Mouse (Mus musculus) embryonic fibroblast, embryonic 13.5 days (primary cell): ENCODE measurements around the gene Pptc7. TPM values are rescaled to one million over a fixed set of nuclear protein-coding genes. Genes with fewer than 3 reads are reported as not detected.

Experiments used
- H3K27ac ChIP-seq: 2 replicates; pipeline ENCODE4 v1.5.1; 2012; ENCODE audit warnings: low read length, control low read depth, inconsistent platforms; ENCODE audit not compliant: insufficient read depth
- H3K4me1 ChIP-seq: 2 replicates; pipeline ENCODE4 v1.6.1; 2011; ENCODE audit warnings: low read length; ENCODE audit not compliant: control insufficient read depth, insufficient read depth
- H3K4me3 ChIP-seq: 2 replicates; pipeline ENCODE4 v1.5.1; 2011; ENCODE audit warnings: mild to moderate bottlenecking, control low read depth, low read length; ENCODE audit not compliant: insufficient read depth
- CTCF ChIP-seq: IDR thresholded peaks from 2 replicates; pipeline ENCODE4 v1.5.1; 2011; ENCODE audit warnings: mild to moderate bottlenecking, control low read depth, low read length, moderate library complexity, borderline replicate concordance; ENCODE audit not compliant: insufficient read depth
- POLR2A ChIP-seq: IDR thresholded peaks from 2 replicates; pipeline ENCODE4 v1.6.1; 2011; ENCODE audit warnings: low read depth, mild to moderate bottlenecking, control low read depth, low read length, moderate library complexity
- polyA plus RNA-seq: library from polyadenylated mRNA; stranded (reverse); fragments of >200 nt; gene quantifications from 2 replicates; pipeline ENCODE4 v1.2.4, GENCODE M21; 2011; ENCODE audit warnings: low read depth; ENCODE audit not compliant: missing spikeins, insufficient read length

The Pptc7 gene
- polyA plus RNA-seq, 1 experiment, result 15.6 TPM

- H3K4me1 ChIP-seq, result no peaks in the 10 kb centered on the region
- no peak for TF ChIP-seq POLR2A
- TF ChIP-seq CTCF, result no peak
- H3K27ac ChIP-seq, result no peak overlapping the region
- no peak overlapping the region for H3K4me3 ChIP-seq
Observed at GRCm38 (mm10) chr5:122345777-122346176, 61.6 kb downstream of the Pptc7 start.

GRCm38 (mm10) chr5:122353807-122354491, 69.8 kb downstream of the Pptc7 start, which contains the start of the genes Rad9b and Vps29:
Gene Rad9b, minus strand, starts transcription at chr5:122354233.
Gene Vps29, plus strand, starts transcription at chr5:122354369.
- TF ChIP-seq POLR2A, result peak; percentile 85
- TF ChIP-seq CTCF, result no peak
- Histone ChIP-seq H3K4me3 (peak within 1 kb of the TSS; percentile 99), H3K4me1 (no peaks in the 10 kb centered on the region), H3K27ac (peak within 1 kb of the TSS; percentile 33)

DNA sequence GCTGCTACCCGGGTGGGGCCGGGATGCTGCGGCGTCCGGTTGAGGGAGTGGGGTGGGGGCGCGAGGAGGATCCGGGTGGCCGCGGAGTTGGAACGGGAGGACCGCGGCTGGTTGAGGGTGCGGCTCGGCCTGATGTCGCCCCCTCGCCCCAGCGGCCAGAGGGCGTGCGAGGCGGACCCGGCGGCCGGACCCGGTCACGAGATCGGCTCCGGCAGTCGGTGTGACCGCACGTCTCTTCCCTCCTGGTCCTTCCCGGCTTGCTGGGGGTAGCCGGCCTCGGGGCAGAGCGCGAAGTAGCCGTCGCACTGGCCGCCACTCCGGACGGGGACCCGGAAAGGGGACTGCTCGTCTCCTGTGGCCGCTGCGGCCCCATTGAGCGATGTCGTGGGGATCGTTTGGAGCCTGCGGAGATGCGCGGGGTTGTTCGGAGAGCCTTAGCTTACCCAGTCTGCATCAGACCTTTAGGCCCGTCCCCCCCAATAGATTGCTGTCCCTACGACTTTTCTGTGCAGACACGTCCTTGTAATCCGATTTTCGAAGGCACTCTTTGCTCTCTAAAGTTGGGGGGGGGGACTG, 70.4 kb downstream of the Pptc7 start:
- H3K4me3 ChIP-seq, result peak overlapping the region; percentile 99
- H3K27ac ChIP-seq, result peak overlapping the region; percentile 33
- H3K4me1 ChIP-seq, result no peaks in the 10 kb centered on the region
- TF ChIP-seq CTCF (no peak), POLR2A (no peak)

DNA sequence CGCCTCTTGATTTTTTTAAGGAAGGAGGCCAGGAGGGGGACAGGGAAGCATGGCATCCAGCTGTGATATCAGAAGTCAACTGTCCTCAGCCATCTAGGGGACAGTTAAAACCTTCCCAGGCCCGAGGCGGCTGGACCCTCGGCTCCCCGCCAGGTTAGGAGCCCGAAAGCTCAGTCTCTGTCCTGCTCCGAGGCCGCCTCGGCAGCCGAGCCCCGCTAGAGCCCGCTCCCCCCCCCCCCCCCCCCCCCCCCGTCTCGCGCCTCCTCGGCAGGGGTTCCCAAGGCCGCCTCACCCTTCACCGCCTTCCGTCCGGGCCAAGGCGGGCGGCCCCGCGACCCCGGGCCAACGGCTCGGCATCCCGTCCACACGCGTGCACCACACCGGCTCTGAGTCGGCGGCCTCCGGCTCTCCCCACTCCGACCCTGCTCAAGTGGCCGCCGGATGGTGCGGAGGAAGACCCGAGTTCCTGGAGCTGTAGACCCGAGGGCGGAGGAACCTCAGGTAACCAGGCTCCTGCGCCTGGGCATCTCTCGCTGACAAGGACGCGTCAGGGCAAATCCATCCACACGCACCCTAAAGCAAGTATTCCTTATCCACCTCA, 87.5 kb downstream of the Pptc7 start, which contains the start of gene Gpn3:
TSS of gene Gpn3 (plus strand) at position 286 of the 601 bp plus-strand sequence.
- peak within 1 kb of the TSS; percentile 83 for H3K4me3 ChIP-seq
- peak within 1 kb of the TSS; percentile 94 for H3K27ac ChIP-seq
- TF ChIP-seq CTCF (no peak), POLR2A (peak; percentile 36)
- H3K4me1 ChIP-seq, result no peaks in the 10 kb centered on the region

DNA sequence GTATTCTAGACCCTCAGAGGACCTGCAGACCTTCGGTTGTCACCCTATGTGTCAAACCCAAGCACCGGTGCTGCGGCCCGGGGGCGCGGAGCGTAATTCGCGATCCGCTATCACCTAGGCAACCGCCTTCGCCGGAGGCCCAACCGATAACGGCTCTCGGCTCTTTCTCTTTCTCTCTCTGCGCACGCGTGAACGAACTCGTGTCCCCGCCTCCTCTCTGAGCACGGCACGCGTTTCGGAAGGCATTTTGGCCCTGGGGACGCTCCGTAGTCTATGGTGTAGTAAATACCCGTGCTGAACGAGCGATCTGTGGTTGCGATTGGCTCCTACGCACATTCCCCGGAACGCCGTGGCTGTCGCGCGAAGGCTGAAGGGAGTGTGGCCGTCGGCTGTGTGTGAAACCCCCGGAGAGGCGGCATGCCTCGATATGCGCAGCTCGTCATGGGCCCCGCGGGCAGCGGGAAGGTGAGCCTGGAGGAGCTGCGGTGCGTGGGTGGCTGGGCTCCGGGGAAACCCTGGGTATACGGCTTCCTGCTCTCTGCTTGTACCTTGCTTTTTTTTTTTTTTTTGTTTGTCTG, 88.1 kb downstream of the Pptc7 start, which contains the start of gene Fam216a:
TSS of gene Fam216a (minus strand) at position 173 of the 578 bp plus-strand sequence.
- Histone ChIP-seq H3K27ac (peak within 1 kb of the TSS; percentile 94), H3K4me3 (peak within 1 kb of the TSS; percentile 83)
- no peak for TF ChIP-seq CTCF
- TF ChIP-seq POLR2A, result peak; percentile 77

DNA sequence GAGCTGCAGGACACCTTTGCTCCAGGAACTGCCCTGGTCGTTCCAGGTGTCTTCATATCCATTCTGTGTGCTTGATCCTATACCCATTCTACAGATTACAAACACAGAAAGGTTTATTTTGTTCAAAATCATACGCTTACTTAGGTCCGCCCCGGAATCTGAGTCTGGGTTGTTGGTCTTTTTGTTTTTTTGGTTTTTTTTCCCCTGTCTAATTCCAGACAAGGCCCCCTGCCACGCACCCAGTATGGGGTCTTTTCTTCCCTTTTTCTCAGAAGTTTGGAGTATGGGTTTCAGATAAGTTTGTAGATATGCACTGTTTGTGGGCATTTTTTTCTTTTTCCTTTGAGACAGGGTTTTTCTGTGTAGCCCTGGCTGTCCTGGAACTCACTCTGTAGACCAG, 88.7 kb downstream of the Pptc7 start:
- no peak for TF ChIP-seq POLR2A
- no peak for TF ChIP-seq CTCF
- Histone ChIP-seq H3K4me3 (peak overlapping the region; percentile 73), H3K27ac (peak overlapping the region; percentile 15; the same call in 1 of the 2 replicates), H3K4me1 (no peaks in the 10 kb centered on the region)

More for the DNA sequence above, 88.1 kb downstream of the Pptc7 start, which contains the start of gene Fam216a:
- H3K4me1 ChIP-seq, result no peaks in the 10 kb centered on the region

Other genes starting within 250 kb of the Pptc7 start
- 1.0 TPM in 1 of 2 replicates, not detected in the other for gene Cux2, start 234.3 kb upstream of the Pptc7 start, polyA plus RNA-seq
- gene Myl2, start 183.4 kb upstream of the Pptc7 start, polyA plus RNA-seq, result 0.76 TPM in 1 of 2 replicates, not detected in the other
- not detected in 2 replicates for gene Ccdc63, start 143.5 kb upstream of the Pptc7 start, polyA plus RNA-seq
- 231 and 241 TPM in 2 replicates for gene Ppp1cc, start 126.1 kb upstream of the Pptc7 start, polyA plus RNA-seq
- 1.2 and 3.1 TPM in 2 replicates for gene Hvcn1, start 77.6 kb upstream of the Pptc7 start, polyA plus RNA-seq
- 12.2 and 13.4 TPM in 2 replicates for gene Tctn1, start 19.9 kb upstream of the Pptc7 start, polyA plus RNA-seq
- gene Rad9b, start 69.9 kb downstream of the Pptc7 start, polyA plus RNA-seq, result 4.0 and 4.4 TPM in 2 replicates
- gene Vps29, start 70.0 kb downstream of the Pptc7 start, polyA plus RNA-seq, result 138 and 165 TPM in 2 replicates
- 16.7 and 19.1 TPM in 2 replicates for gene Gpn3, start 87.5 kb downstream of the Pptc7 start, polyA plus RNA-seq
- 50.6 and 57.2 TPM in 2 replicates for gene Fam216a, start 88.0 kb downstream of the Pptc7 start, polyA plus RNA-seq
- 275 and 314 TPM in 2 replicates for gene Arpc3, start 107.5 kb downstream of the Pptc7 start, polyA plus RNA-seq
- 31.9 and 35.5 TPM in 2 replicates for gene Anapc7, start 137.3 kb downstream of the Pptc7 start, polyA plus RNA-seq
- 176 and 187 TPM in 2 replicates for gene Atp2a2, start 217.9 kb downstream of the Pptc7 start, polyA plus RNA-seq